Mouse (Mus musculus) myocyte (in vitro differentiated cells): ENCODE results near the gene P2rx6. TPM values are rescaled to one million over a fixed set of nuclear protein-coding genes. Genes with fewer than 3 reads are reported as not detected.

ENCODE experiments used
- H3K27me3 ChIP-seq: one replicate; pipeline ENCODE4 v1.6.1; 2011; ENCODE audit not compliant: control insufficient read depth, insufficient read depth, insufficient read length
- H3K36me3 ChIP-seq: one replicate; pipeline ENCODE4 v1.6.1; 2011; ENCODE audit not compliant: control insufficient read depth, insufficient read depth
- H3K4me2 ChIP-seq: one replicate; pipeline ENCODE4 v1.6.1; 2011; ENCODE audit warnings: low read depth, control low read depth
- H3K4me3 ChIP-seq: one replicate; pipeline ENCODE4 v1.5.1; 2011; ENCODE audit warnings: mild to moderate bottlenecking, control low read depth, moderate library complexity
- H3K79me2 ChIP-seq: one replicate; pipeline ENCODE4 v1.6.1; 2011; ENCODE audit not compliant: control insufficient read depth, insufficient read depth
- H3ac ChIP-seq: one replicate; pipeline ENCODE4 v1.6.1; 2011; ENCODE audit not compliant: control insufficient read depth, insufficient read length
- CEBPB ChIP-seq: IDR thresholded peaks from 2 replicates; pipeline ENCODE4 v1.6.1; 2011; ENCODE audit warnings: mild to moderate bottlenecking, moderate library complexity; ENCODE audit not compliant: poor library complexity, insufficient read depth, severe bottlenecking
- E2F4 ChIP-seq: IDR thresholded peaks from one replicate; pipeline ENCODE4 v1.6.1; 2011; ENCODE audit warnings: mild to moderate bottlenecking, control low read depth, moderate library complexity; ENCODE audit not compliant: insufficient read depth
- MAX ChIP-seq: IDR thresholded peaks from one replicate; pipeline ENCODE4 v1.6.1; 2011; ENCODE audit warnings: low read depth, mild to moderate bottlenecking, control low read depth
- MYOD1 ChIP-seq, 3 experiments: IDR thresholded peaks; one replicate each; pipeline ENCODE4 v1.6.1; 2011; ENCODE audit warnings: control low read depth in 2 of 3, low read depth in 2 of 3, mild to moderate bottlenecking in 2 of 3, moderate library complexity in 1 of 3; ENCODE audit not compliant: insufficient read length in 2 of 3, control insufficient read depth in 1 of 3
- MYOG ChIP-seq, 3 experiments: IDR thresholded peaks; one replicate each; pipeline ENCODE4 v1.6.1; 2011; ENCODE audit warnings: control low read depth in 2 of 3, low read depth in 2 of 3, mild to moderate bottlenecking in 2 of 3; ENCODE audit not compliant: insufficient read length in 2 of 3, control insufficient read depth in 1 of 3, insufficient read depth in 1 of 3
- POLR2A ChIP-seq: IDR thresholded peaks from one replicate; pipeline ENCODE4 v1.6.1; 2011; ENCODE audit warnings: low read depth, mild to moderate bottlenecking, control low read depth, moderate library complexity; ENCODE audit not compliant: insufficient read length
- POLR2AphosphoS2 ChIP-seq: IDR thresholded peaks from one replicate; pipeline ENCODE4 v1.6.1; 2011; ENCODE audit warnings: low read depth, control low read depth; ENCODE audit not compliant: insufficient read length
- REST ChIP-seq: IDR thresholded peaks from one replicate; pipeline ENCODE4 v1.6.1; 2011; ENCODE audit warnings: mild to moderate bottlenecking, control low read depth, moderate library complexity; ENCODE audit not compliant: insufficient read depth, insufficient read length
- SRF ChIP-seq: IDR thresholded peaks from one replicate; pipeline ENCODE4 v1.6.1; 2011; ENCODE audit warnings: low read depth; ENCODE audit not compliant: control insufficient read depth, insufficient read length
- TCF12 ChIP-seq: IDR thresholded peaks from one replicate; pipeline ENCODE4 v1.6.1; 2011; ENCODE audit warnings: mild to moderate bottlenecking, control low read depth; ENCODE audit not compliant: poor library complexity, insufficient read depth, severe bottlenecking
- TCF3 ChIP-seq: IDR thresholded peaks from one replicate; pipeline ENCODE4 v1.6.1; 2011; ENCODE audit warnings: low read depth, control low read depth; ENCODE audit not compliant: insufficient read length
- USF1 ChIP-seq: IDR thresholded peaks from one replicate; pipeline ENCODE4 v1.6.1; 2011; ENCODE audit warnings: low read depth, mild to moderate bottlenecking, control low read depth, moderate library complexity
- polyA plus RNA-seq: library from polyadenylated mRNA; unstranded; fragments of >200 nt; fragmentation: generic; extraction: Trizol; gene quantifications from one replicate; pipeline ENCODE4 v1.2.1, GENCODE M21; 2012; ENCODE audit warnings: missing spikeins

The P2rx6 gene
- polyA plus RNA-seq, 1 experiment = 3.3 TPM

DNA sequence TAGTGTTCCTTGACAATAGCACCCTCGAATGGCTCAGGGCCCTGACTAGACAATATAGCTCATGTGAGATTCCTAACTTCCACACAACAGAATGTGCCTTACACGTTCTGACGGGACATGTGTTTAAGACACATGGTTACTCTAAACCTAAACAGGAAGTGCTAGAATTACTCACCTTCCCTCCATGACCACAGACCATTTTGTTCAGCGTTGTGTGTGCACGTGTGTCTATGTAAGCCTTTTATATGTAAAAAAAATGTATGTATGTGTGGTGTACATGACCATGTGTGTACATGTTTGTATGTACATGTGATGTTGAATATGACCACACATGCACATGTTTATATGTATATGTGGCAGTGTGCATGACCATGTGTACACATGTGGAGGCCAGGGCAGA, 54.5 kb downstream of the P2rx6 start:
- H3K4me2 ChIP-seq = no peak overlapping the region
- TF ChIP-seq USF1 (no peak), SRF (no peak), MYOD1 (IDR thresholded peaks at IDR 0.05; ENCODE audit: control insufficient read depth in 1 of 3, insufficient read length in 2 of 3, low read depth in 2 of 3) (no peak), POLR2AphosphoS2 (no peak)
- peaks cover 16% of the 10 kb centered on the region for H3K79me2 ChIP-seq
- no peak overlapping the region for H3ac ChIP-seq
- H3K4me3 ChIP-seq = no peak overlapping the region
- H3K27me3 ChIP-seq = no peaks in the 10 kb centered on the region
- H3K36me3 ChIP-seq = no peaks in the 10 kb centered on the region

DNA sequence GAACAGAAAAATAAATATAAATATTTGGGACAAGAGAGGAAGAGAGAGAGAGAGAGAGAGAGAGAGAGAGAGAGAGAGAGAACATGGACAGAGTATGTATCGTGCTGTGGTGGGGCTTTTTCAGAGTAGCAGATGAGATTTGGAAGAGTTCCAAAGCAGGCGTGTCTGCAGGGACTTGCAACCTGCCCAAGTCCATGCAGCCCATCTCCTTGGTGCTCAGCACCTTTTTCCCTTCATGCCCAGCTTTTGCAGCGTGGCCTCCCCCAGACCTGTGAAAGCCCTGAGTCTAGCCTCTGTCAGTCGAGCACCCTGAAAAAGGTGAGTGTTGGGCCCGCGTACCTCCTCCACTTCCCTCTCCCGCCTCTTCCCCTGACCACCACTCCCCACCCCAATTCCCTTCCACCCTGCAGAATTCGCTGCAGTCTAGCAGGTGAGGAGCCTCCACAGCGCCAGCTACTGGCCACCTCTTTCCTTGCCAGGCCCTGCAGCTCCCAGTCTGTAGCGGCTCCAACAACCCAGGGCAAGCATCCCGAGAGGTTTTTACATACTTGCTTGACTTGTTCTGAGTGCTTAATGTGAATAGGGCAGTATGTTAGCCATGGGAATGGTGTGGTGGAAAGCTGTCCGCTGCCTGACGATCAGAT, 56.4 kb downstream of the P2rx6 start:
- no peak overlapping the region for H3ac ChIP-seq
- H3K27me3 ChIP-seq = no peaks in the 10 kb centered on the region
- H3K36me3 ChIP-seq = no peaks in the 10 kb centered on the region
- peak overlapping the region; percentile 59 for H3K4me3 ChIP-seq
- H3K4me2 ChIP-seq = no peak overlapping the region
- TF ChIP-seq CEBPB (no peak), MYOD1 (IDR thresholded peaks at IDR 0.05; ENCODE audit: control insufficient read depth in 1 of 3, insufficient read length in 2 of 3, low read depth in 2 of 3) (no peak), E2F4 (no peak), POLR2AphosphoS2 (no peak), SRF (no peak), USF1 (no peak), TCF12 (no peak), MAX (no peak), REST (no peak), MYOG (IDR thresholded peaks at IDR 0.05; ENCODE audit: control insufficient read depth in 1 of 3, insufficient read depth in 1 of 3, insufficient read length in 2 of 3, low read depth in 2 of 3) (no peak), POLR2A (no peak), TCF3 (no peak)
- H3K79me2 ChIP-seq = peaks cover 16% of the 10 kb centered on the region

DNA sequence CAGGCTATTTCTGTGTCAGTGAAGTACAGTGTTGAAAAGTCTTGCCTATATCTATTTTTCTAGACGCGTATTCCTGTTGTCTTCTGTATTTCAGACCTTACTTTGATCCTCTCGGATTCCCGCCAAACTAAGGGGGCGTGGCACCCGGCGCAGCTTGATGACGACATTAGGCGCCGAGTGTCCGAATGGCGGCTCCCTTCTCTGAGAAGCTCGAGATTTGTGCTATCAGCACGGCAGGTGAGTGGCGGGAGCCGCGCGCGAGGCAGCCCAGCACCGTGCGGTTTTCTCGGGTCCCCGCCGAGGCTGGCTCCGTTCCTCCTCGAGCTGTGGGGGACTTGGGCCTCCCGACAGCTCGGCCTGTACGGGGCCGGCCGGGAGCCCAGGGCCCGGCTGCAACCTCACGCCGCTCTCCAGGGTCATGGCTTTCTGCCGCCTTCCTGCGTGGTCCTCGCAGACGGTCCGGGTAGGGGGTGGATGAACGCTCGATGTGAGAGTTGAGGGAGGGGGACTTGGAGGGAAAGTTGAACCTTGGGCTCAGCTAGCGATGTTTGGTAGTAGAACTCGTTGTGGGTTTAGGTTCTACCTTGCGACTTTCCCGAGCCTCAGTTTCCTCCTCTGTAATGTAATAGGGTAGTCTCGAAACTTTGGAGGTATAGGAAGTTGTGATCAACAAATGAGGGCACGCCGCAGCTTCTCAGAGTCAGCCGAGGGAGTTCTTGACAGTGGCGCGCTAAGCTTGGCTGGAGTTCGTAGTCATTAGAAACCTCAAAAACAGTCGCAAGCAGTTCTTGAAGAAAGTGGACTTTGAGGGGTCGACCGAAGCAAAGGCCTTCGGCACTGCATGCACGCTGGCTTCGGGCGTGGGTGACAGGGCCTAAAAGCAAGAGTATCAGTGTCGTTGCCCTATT, 57.8 kb downstream of the P2rx6 start, which contains the start of gene Smpd4:
Smpd4 (plus strand) TSS at position 157 of the 908 bp plus-strand sequence.
- Histone ChIP-seq H3K79me2 (peaks cover 16% of the 10 kb centered on the region), H3K27me3 (no peaks in the 10 kb centered on the region), H3ac (peak within 1 kb of the TSS; percentile 92), H3K4me3 (peak within 1 kb of the TSS; percentile 59), H3K36me3 (no peaks in the 10 kb centered on the region), H3K4me2 (peak within 1 kb of the TSS; percentile 93)
- TF ChIP-seq CEBPB = no peak
- peak; percentile 71 for TF ChIP-seq SRF
- no peak for TF ChIP-seq TCF3
- peak; percentile 87 for TF ChIP-seq E2F4
- no peak for TF ChIP-seq POLR2AphosphoS2
- TF ChIP-seq TCF12 = no peak
- peak in 1 of 3 experiments; percentile 11 for TF ChIP-seq MYOD1 (IDR thresholded peaks at IDR 0.05; ENCODE audit: control insufficient read depth in 1 of 3, insufficient read length in 2 of 3, low read depth in 2 of 3)
- no peak for TF ChIP-seq USF1
- no peak for TF ChIP-seq MAX

DNA sequence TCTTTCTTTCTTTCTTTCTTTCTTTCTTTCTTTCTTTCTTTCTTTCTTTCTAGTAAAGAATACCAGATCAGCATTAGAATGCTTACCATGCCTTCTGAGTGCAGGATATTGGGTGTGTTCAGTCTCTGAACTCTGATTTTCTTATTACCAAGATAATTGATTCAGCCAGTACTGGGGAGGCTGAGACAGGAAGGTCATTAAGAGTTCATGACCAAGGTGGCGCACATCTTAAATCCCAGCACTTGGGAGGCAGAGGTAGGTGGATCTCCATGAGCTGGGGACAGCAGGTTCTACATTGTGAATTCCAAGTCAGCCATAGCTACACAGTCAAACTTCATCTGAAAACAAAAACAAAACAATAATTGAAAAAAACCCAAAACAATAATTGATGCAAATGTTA, 60.3 kb downstream of the P2rx6 start:
- TF ChIP-seq MYOG (IDR thresholded peaks at IDR 0.05; ENCODE audit: control insufficient read depth in 1 of 3, insufficient read depth in 1 of 3, insufficient read length in 2 of 3, low read depth in 2 of 3) (no peak), USF1 (no peak), MAX (no peak), TCF12 (no peak), TCF3 (no peak), POLR2A (no peak), REST (no peak), E2F4 (no peak), MYOD1 (IDR thresholded peaks at IDR 0.05; ENCODE audit: control insufficient read depth in 1 of 3, insufficient read length in 2 of 3, low read depth in 2 of 3) (no peak), POLR2AphosphoS2 (no peak), CEBPB (no peak), SRF (no peak)
- Histone ChIP-seq H3ac (no peak overlapping the region), H3K27me3 (no peaks in the 10 kb centered on the region), H3K4me3 (no peak overlapping the region), H3K36me3 (no peaks in the 10 kb centered on the region), H3K79me2 (peaks cover 16% of the 10 kb centered on the region), H3K4me2 (no peak overlapping the region)
